Mouse (Mus musculus): ENCODE measurements around the gene As3mt.
"Not testable (repeated sequence)": the region's sequence is repeated elsewhere in the genome, so short reads cannot be mapped to it uniquely, and the experiment has no call there.

As3mt gene

DNA sequence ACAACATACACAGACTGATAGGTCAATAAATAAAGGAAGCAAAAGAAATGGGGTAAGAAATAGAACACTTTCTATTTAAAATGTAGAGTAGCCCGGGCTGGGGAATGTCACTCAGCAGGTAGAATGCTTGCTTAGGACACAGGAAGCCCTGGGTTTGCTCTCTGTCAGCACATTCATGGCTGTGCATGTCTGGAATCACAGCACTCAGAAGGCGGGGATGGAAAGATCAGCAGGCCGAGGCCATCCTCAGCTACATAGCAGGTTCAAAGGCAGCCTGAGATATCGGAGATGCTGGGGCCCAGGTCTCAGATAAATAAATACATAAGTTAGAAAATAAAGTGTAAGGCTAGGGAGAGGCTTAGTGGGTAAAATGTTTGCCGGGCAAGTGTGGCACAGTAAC, 45.0 kb downstream of the As3mt start:
- DNase-seq (ENCODE audit: low spot score): no peak

DNA sequence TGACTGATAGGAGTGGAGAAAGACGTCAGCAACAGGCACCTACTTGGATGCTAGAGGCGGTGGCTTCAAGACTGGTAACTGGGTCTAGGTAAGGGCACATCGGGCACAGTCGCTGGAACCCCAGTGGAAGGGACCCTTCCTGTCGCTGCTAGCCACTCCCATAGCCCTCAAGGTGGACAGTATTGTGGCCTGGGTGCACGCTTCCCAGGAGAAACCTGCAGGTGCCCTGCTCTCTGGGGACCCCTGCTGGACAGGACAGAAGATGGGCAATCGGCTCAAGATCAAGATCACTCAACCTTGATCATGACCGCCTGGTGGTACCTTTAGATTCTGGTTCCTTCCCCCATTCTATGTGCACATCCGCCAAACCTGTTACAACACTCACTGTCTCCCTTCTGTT, 47.8 kb downstream of the As3mt start:
- no peak for DNase-seq (ENCODE audit: low spot score)

DNA sequence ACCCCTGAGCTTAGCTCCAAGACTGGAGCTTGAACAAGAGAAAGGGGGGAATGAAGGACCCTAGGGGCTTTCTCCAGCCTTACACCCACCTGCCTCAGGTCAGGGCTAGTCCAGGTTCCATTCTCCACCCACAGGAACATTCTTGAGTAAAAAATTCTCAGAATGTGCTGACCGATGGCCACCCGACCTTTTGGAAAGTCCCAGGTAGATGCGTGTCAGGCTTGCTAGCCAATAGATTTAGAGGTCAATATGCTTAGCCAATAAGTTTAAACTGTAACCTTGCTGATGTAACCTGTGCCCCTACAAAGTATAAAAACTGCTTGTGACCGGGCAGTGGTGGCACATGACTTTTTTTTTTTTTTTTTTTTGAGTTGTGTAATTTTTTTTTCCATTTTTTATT, 49.0 kb downstream of the As3mt start:
- DNase-seq (ENCODE audit: low spot score): no peak

DNA sequence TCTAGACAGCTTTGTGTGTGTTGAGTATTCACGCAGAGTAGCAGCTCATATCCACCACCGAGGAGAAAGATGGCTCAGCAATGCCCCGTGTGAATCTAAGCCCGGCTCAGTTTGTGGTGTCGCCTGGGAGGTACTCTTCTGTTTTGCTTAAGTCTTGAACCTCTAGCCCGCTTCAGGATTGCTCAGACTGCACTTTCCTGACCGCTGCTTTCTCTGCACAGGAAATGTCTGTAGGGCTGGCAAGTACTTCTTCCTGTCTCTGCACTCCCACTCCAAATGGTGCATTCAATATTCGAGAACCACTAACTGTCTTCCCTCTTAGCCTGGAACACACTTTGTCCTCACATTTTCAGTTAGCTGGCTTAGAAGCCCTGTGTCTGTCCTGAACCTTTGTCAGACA, 51.8 kb downstream of the As3mt start:
- DNase-seq (ENCODE audit: low spot score): no peak

DNA sequence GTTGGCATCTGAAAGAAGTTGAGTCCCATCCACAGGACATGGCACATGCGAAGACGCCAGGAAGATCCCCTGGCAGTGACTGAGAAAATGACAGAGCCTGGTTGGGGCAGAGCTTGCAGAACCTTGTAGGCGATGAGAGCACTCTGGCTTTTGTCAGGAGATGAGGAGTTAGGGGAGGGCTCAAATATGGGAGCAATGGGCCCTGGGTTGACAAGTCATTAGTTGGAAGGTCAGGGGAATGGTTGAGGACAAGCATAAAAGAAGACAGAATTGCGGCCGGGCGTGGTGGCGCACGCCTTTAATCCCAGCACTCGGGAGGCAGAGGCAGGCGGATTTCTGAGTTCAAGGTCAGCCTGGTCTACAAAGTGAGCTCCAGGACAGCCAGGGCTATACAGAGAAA, 52.7 kb downstream of the As3mt start:
- DNase-seq (ENCODE audit: low spot score): not testable (repeated sequence)

DNA sequence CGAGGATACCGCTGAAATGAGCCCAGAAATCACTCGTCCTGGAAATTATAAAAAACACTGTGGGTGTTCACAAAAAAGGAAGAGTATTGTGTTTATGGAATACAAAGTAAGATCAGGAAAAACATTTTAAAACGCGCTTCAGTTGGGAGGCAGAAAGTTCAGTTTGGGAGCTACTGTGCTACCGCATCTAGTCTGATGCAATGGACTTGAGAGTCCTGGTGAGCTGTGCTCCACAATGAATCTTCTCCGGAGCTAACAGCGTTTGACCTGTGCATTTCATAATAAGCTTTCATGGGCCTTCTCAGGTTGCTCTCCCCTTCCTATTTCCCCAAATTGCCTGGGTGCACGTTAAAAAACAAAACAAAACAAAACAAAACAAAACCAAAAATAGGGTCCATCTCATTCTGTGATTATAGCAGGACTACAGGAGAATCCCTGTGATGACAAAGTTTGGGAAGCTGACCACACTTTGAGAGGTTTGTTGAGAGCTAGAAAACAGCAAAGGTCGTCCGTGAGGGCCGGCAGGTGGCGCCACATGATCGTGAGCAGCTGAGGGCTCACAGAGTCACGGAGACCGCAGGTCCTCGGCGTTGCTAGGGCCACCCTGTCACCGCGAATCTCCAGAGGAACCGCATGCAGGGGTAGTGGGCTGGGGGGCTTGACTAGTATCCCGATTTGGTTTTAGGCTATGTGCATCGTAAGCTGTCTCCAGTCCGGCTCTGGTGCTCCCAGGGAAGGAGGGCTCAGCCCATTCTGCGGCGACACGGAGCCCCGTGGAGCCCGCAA, 53.3 kb downstream of the As3mt start:
- peak; percentile 65 for DNase-seq (ENCODE audit: low spot score)

DNA sequence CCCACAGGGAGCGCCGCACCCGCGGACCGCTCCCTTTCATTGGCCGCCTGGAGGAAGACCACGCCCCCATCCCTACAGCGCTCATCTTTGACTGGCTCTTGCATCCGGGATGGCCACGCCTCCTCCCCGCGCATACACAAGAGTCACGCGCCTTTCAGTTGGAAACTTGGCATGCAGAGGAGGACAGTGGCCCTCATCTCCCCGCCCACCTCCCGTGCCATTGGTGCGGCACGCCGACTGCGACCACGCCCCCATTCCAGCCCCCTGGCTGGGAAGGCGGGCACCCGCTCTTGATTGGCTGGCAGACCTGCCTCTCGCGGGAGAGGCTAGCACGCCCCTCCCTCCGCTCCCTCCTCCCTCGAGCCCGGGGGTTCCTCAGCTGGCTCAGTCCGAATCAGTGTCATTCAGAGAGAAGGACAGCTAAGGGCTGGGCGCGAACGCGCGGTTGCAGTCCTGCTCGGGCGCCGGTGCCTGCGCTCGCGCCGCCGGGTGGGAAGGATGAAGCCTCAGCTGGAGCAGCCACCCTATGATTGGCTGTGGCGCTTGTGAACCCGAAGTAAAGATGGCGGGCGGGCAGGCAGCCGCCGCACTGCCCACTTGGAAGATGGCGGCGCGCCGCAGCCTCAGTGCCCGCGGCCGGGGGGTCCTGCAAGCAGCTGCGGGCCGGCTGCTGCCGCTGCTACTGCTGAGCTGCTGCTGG, 54.1 kb downstream of the As3mt start, which contains the start of gene Cnnm2:
Gene Cnnm2, plus strand, starts transcription at position 350 of the 700 bp plus-strand sequence.
- DNase-seq (ENCODE audit: low spot score): peak; percentile 98

DNA sequence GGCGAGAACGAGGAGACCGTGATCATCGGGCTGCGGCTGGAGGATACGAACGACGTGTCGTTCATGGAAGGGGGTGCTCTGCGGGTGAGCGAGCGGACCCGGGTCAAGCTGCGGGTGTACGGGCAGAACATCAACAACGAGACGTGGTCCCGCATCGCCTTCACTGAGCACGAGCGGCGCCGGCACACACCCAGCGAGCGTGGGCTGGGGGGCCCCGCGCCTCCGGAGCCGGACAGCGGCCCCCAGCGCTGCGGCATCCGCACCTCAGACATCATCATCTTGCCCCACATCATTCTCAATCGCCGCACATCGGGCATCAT, 54.7 kb downstream of the As3mt start:
- DNase-seq (ENCODE audit: low spot score): no peak

DNA sequence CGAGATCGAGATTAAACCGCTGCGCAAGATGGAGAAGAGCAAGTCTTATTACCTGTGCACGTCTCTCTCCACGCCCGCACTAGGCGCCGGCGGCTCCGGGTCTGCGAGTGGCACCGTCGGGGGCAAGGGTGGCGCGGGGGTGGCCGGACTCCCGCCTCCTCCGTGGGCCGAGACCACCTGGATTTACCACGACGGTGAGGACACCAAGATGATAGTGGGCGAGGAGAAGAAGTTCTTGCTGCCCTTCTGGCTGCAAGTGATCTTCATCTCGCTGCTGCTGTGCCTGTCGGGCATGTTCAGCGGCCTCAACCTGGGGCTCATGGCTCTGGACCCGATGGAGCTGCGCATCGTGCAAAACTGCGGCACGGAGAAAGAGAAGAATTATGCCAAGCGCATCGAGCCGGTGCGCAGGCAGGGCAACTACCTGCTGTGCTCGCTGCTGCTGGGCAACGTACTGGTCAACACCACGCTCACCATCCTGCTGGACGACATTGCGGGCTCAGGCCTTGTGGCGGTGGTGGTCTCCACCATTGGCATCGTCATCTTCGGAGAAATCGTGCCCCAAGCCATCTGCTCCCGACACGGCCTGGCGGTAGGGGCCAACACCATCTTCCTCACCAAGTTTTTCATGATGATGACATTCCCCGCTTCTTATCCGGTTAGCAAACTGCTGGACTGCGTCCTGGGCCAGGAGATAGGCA, 55.2 kb downstream of the As3mt start:
- DNase-seq (ENCODE audit: low spot score): no peak

DNA sequence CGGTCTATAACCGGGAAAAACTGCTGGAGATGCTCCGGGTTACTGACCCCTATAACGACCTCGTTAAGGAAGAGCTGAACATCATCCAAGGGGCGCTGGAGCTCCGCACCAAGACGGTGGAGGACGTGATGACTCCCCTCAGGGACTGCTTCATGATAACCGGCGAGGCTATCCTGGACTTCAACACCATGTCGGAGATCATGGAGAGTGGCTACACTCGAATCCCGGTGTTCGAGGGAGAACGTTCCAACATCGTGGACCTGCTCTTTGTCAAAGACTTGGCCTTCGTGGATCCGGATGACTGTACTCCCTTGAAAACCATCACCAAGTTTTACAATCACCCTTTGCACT, 55.7 kb downstream of the As3mt start:
- DNase-seq (ENCODE audit: low spot score): no peak

DNA sequence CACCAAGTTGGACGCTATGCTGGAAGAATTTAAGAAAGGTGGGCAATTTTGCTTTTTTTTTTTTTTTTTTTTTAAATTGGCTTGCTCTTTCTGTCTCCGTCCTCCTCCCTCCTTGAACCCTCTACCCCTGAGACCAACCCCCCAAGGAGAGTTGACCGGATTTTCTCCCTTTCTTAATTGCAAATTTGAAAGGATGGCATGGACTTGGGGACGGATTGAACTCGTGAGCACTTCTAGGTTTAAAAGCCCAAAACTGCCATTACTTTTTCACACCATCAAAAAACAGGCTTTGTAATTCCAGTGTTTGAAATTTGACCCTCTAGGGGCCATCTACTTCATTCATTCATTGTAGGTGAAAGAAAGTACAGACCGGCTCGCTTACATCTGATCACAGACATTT, 56.1 kb downstream of the As3mt start:
- no peak for DNase-seq (ENCODE audit: low spot score)

DNA sequence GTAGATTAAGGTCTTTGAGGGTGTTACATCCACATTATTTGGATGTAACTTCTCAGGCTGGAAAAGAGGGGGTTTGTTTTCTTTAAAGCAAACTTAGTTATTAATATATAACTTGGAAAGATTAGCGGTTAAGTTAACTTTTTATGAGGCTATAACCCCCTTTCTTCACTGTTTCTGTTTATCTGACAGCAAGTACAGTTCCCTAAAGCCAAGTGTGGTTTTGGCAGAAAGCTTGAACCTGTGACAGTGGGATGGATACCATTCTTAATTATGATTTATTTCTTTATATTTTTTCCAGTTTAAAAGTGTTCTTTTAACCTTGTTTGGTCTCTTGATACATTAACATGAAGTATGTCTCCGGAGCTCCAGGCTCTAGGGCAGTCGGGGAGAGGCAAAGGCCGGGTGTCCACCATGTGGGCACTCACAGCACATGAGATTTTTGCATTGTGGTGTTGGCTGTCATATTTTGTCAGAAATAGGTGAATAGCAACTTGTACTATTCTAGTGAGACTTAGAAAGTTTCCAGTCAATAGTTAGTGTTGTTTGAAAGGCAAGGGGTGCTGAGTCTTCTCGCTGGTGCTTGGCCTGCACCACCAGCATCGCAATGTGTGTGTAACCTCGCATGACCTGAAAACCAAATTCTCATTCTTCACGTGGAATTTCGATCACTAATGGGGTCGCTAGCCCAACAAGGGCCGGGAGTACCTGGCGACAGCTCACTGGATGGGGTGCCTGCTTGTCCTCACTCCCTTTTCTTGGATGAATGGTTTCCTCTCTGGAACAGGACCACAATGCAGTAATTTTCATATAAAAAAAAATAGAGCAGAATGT, 56.9 kb downstream of the As3mt start:
- DNase-seq (ENCODE audit: low spot score): no peak

DNA sequence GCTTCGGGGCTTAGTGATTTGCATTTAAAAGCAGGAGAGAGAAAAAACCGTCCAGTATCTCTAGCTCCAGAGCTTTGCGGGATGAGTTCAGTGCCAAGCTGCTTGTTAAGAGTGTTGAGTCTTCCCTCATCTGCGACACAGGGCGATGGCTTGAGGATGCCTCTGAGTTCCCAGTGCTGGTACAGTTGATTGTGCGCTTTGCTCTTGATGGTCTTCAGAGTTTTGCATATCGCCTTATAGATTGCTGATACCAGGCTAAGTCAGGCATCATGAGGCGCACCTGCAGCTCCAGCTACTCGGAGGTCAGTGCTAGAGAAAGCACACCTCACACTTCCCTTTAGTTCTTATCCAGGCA, 57.5 kb downstream of the As3mt start:
- no peak for DNase-seq (ENCODE audit: low spot score)

DNA sequence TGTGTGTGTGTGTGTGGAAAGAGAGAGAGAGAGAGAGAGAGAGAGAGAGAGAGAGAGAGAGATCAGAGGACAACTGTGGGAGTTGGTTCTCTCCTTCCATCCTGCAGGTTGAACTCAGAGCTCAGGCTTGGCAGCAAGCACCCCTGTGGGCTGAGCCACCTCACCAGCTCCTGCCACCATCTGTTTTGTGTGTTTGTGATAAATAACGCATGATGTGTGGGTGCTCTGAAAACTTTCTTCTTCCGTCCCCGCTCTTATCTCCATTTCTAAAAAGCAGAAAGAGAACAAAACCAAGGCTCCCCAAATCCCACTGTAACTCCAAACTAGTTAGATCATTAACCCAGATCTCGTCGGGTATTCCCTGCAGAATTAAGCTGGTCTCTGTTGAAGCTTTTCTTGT, 58.9 kb downstream of the As3mt start:
- DNase-seq (ENCODE audit: low spot score): no peak

DNA sequence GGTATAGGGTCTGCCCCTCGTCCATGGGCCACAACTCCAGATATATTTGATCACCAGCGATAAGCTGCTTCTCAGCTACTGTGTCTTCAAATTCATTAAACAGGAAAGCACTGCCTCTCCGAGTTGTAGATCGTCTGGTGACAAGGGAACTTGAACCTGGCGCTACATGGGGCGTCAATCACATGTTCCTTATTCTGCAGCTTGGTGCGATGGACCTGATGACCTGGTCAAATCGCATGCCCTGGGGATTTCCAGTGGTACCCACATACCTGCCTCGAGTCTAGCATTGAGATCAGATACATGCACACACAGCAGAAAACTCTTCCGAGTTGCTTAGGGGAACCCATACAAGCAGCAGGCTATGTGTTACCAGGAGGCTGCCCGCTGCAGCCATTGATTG, 62.5 kb downstream of the As3mt start:
- DNase-seq (ENCODE audit: low spot score): no peak

DNA sequence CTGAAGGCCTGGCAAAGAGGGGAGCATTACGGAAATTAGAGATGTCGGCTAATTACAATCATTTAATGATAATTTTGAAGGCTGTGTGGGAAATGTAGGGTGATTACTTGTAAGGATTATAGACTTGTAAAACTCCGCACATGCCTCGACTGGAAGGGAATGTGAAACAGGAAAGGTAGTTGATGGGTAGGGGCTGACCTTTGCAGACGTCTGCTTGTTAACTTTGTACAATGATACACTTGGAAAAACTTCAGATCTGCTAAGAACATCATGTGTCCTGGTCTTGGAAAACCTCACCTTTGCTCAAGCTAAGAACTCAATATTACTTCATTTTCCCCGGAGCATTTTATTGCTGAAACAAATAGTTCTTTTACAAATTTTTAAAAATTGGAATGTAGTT, 64.5 kb downstream of the As3mt start:
- DNase-seq (ENCODE audit: low spot score): no peak

DNA sequence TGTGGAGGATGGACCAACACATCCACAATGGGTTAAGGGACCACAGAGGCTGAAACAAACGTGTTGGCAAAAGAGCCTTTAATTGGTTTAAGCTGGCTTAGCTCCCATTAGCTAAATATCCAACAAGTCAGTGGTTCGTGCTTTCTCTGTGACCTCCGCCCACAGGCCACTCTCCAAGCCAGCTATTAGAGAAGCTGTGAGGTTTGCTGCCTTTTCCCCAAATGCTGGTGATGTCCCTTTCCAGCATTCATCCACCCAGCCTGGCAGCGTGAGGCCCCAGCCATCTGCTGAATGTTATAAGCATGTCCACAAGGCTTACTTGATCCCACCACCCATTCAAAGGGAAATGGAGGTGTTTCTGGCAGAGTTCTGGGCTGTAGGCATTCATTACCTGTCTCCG, 69.1 kb downstream of the As3mt start:
- no peak for DNase-seq (ENCODE audit: low spot score)

DNA sequence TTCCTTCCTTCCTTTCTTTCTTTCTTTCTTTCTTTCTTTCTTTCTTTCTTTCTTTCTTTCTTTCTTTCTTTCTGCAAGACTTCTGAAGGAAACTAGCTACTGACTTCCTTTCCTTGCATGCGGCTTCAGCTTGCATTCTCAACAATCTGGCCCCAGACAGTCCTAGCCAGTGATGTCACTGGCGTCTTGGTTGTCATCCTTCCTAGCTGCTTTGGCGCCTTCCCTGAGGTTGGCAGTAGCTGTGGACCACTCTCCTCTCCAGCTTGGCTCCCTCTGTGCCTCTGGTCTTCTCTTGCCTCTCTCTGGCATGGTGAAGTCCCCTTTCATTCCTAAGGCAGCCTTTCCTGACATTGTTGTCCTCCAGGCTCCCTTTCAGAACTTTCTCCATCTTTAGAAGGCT, 69.6 kb downstream of the As3mt start:
- no peak for DNase-seq (ENCODE audit: low spot score)

DNA sequence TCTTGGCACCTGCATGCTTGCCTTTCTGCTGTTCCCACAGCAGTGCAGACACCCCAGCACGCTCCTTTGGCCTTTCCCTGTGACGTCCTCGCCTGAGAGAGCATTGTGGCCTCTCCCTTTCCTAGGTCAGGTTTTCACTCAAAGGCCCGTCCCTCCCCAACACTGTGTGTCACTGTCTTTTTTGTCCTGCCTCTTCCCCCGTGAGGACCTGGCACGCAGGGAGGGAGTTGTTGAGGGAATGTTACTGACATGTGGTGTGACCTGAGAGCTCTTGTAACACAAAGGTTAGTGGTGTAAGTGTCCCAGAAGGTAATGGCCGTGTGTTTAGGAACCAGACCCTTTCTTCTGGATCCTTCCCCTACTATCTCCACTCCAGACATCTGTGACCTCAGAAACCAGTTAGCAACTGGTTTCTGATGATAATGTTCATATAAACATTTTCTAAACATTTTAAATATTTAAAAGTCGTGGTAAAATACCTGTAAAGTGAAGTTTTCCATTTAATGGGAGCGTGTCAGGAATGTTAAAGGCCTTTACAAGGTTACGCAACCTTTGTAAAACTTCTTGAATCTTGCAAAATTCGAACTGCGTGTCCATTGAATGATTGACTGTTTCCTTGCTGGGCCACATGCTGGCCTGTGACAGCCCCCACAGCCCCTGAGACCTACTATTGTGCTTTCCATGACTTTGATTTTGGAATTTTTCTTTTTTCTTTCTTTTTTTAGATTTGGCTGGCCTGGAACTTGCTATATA, 70.8 kb downstream of the As3mt start:
- no peak for DNase-seq (ENCODE audit: low spot score)

DNA sequence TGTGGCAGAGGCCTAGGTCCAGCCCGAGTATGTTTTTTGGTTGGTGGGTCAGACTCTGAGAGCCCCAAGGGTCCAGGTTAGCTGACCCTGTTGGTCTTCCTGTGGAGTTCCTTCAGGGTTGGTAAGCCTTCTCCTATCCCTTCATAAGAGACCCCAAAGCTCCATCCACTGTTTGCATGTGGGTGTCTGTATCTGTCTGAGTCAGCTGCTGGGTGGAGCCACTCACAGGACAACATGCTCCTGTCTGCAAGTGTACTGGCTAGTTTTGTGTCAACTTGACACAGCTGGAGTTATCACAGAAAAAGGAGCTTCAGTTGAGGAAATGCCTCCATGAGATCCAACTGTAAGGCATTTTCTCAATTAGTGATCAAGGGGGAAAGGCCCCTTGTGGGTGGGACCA, 71.9 kb downstream of the As3mt start:
- not testable (repeated sequence) for DNase-seq (ENCODE audit: low spot score)

DNA sequence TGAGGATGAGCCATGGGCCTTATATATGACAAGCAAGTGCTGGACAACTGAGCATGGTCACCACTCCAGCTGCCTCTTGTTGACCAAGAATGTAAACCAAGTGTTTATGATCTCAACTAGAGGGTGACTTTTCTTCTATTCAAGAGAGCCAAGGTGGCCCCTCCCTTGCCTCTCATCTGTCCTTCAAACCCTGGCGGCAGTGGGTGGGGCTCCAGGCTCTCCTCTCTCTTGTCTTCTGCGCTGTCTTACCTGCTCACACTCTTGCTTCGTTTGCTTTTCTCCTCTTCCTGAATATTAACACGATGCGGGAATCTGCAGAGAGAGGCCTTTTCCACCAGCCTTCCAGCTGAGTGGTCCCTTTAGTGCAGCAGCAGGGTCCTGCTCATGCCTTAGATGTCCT, 76.8 kb downstream of the As3mt start:
- DNase-seq (ENCODE audit: low spot score): no peak

DNA sequence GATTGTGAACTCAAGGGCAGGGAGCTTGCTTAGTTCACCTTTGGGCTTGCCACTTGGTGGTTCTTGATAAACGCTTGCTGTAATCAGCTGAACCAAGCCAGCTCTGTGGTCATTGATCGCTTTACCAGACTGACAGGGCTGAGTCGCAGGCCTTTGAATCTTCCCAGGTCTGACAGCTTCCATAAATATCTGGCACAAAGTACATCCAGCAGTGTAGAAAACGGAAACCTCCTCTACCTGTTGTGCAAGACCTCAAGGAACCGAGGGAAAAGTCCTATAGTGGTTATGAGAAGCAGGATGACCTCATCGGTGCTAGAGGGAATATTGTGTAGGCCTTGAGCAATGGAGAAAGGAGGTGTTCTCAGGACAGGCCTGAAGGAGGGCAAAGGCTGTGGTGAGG, 77.2 kb downstream of the As3mt start:
- no peak for DNase-seq (ENCODE audit: low spot score)
